8 mouse cellular contexts compared by ENCODE assay signal in genomic region chr8:85700751-85701351, GRCm38 (mm10). TPM values are rescaled to one million over a fixed set of nuclear protein-coding genes. Genes with fewer than 3 reads are reported as not detected.
DNase-seq lines count a peak whose midpoint lies in the region; ATAC-seq and TF ChIP-seq lines count a peak whose summit lies in the region.

TSS of gene Neto2 (minus strand) at chr8:85700924.

- no peak for TF ChIP-seq EP300 in ES-Bruce4 (IDR thresholded peaks at IDR 0.05; ENCODE audit: insufficient read depth, low read depth, low read length)

- peak within 1 kb of the TSS; percentile 79 for H3K4me2 ChIP-seq in forebrain, postnatal 0 days (ENCODE audit: low read depth)
- peak within 1 kb of the TSS; percentile 100 for H3K4me2 ChIP-seq in lung, embryonic 16.5 days (ENCODE audit: low read depth, low read length)

- no peak for TF ChIP-seq CTCF in ES-Bruce4 (IDR thresholded peaks at IDR 0.05; ENCODE audit: low read depth, low read length)
- no peak for TF ChIP-seq CTCF in cerebellum, adult 2 months (IDR thresholded peaks at IDR 0.05; ENCODE audit: borderline replicate concordance, insufficient read depth, low read depth, low read length)
- TF ChIP-seq CTCF in forebrain, postnatal 0 days (IDR thresholded peaks at IDR 0.05; ENCODE audit: low read depth), result no peak

- ATAC-seq in forebrain, postnatal 0 days, result peak; percentile 93
- ATAC-seq in lung, embryonic 16.5 days (ENCODE audit: low read depth), result peak; percentile 93

- H3K4me1 ChIP-seq in ES-Bruce4 (ENCODE audit: control insufficient read depth, insufficient read depth, low read length), result no peaks in the 10 kb centered on the region
- no peaks in the 10 kb centered on the region; the same call in 1 of the 2 replicates for H3K4me1 ChIP-seq in cerebellum, adult 2 months (ENCODE audit: control insufficient read depth, insufficient read depth, low read length)
- H3K4me1 ChIP-seq in forebrain, postnatal 0 days (ENCODE audit: insufficient read depth), result peaks cover 7% of the 10 kb centered on the region; the same call in 1 of the 2 replicates
- H3K4me1 ChIP-seq in hindbrain, embryonic 10.5 days (replicated peaks), result peaks cover 15% of the 10 kb centered on the region; the same call in 1 of the 2 replicates
- peaks cover 5% of the 10 kb centered on the region for H3K4me1 ChIP-seq in lung, embryonic 16.5 days (replicated peaks; ENCODE audit: control insufficient read depth, insufficient read depth, low read length)

- DNase-seq in cerebellum, adult 2 months, result peak; percentile 84 to 87
- DNase-seq in forebrain, postnatal 0 days, result peak; percentile 95
- DNase-seq in hindbrain, embryonic 10.5 days (ENCODE audit: low spot score), result peak; percentile 78
- peak; percentile 73 for DNase-seq in layer of hippocampus, adult 9-11 months
- peak; percentile 47 for DNase-seq in ovary, postnatal 10 days (ENCODE audit: low spot score)
- DNase-seq in thymus, postnatal 0 days (ENCODE audit: low spot score), result peak; percentile 88

- 0 out of 2 replicates have a peak, but pooled peaks cover 6% of the 10 kb centered on the region for H3K9me3 ChIP-seq in ES-Bruce4 (replicated peaks; ENCODE audit: control insufficient read depth, insufficient read depth, low read length, poor library complexity, severe bottlenecking)
- H3K9me3 ChIP-seq in forebrain, postnatal 0 days (ENCODE audit: low read length), result no peaks in the 10 kb centered on the region
- no peaks in the 10 kb centered on the region for H3K9me3 ChIP-seq in hindbrain, embryonic 10.5 days
- H3K9me3 ChIP-seq in lung, embryonic 16.5 days (ENCODE audit: control insufficient read depth, low read length), result no peaks in the 10 kb centered on the region

- H3K4me3 ChIP-seq in ES-Bruce4 (ENCODE audit: low read depth, low read length), result peak within 1 kb of the TSS; percentile 45
- H3K4me3 ChIP-seq in cerebellum, adult 2 months (replicated peaks; ENCODE audit: insufficient read depth, low read depth, low read length), result peak within 1 kb of the TSS; percentile 76
- H3K4me3 ChIP-seq in forebrain, postnatal 0 days (ENCODE audit: low read depth, low read length), result peak within 1 kb of the TSS; percentile 73
- H3K4me3 ChIP-seq in hindbrain, embryonic 10.5 days, result peak within 1 kb of the TSS; percentile 74
- H3K4me3 ChIP-seq in lung, embryonic 16.5 days (ENCODE audit: low read length), result peak within 1 kb of the TSS; percentile 74

- no peaks in the 10 kb centered on the region for H3K36me3 ChIP-seq in ES-Bruce4 (ENCODE audit: control insufficient read depth, insufficient read depth, low read length, poor library complexity, severe bottlenecking)
- H3K36me3 ChIP-seq in forebrain, postnatal 0 days (ENCODE audit: insufficient read depth), result no peaks in the 10 kb centered on the region
- no peaks in the 10 kb centered on the region for H3K36me3 ChIP-seq in hindbrain, embryonic 10.5 days
- H3K36me3 ChIP-seq in lung, embryonic 16.5 days (ENCODE audit: control insufficient read depth, insufficient read depth, low read length), result no peaks in the 10 kb centered on the region

- no peak for TF ChIP-seq POLR2A in ES-Bruce4 (IDR thresholded peaks at IDR 0.05; ENCODE audit: insufficient read depth, low read length)
- TF ChIP-seq POLR2A in cerebellum, adult 2 months (IDR thresholded peaks at IDR 0.05; ENCODE audit: borderline replicate concordance, insufficient read depth, low read length), result peak; percentile 57; the same call in 1 of the 2 replicates

- peaks cover 24% of the 10 kb centered on the region for H3K27me3 ChIP-seq in ES-Bruce4 (ENCODE audit: control insufficient read depth, insufficient read depth, low read length, poor library complexity, severe bottlenecking)
- no peaks in the 10 kb centered on the region for H3K27me3 ChIP-seq in cerebellum, adult 2 months (ENCODE audit: control insufficient read depth, insufficient read depth, low read length)
- H3K27me3 ChIP-seq in forebrain, postnatal 0 days (ENCODE audit: insufficient read depth, low read length), result no peaks in the 10 kb centered on the region; the same call in 1 of the 2 replicates
- peaks cover 28% of the 10 kb centered on the region for H3K27me3 ChIP-seq in hindbrain, embryonic 10.5 days (ENCODE audit: insufficient read depth, poor library complexity, severe bottlenecking)
- H3K27me3 ChIP-seq in lung, embryonic 16.5 days (ENCODE audit: control insufficient read depth, insufficient read depth, low read depth, low read length), result peaks cover 14% of the 10 kb centered on the region

- H3K9ac ChIP-seq in ES-Bruce4 (ENCODE audit: low read depth, poor library complexity, severe bottlenecking), result peak within 1 kb of the TSS; percentile 80
- peak within 1 kb of the TSS; percentile 95 for H3K9ac ChIP-seq in forebrain, postnatal 0 days
- peak within 1 kb of the TSS; percentile 81 for H3K9ac ChIP-seq in lung, embryonic 16.5 days (ENCODE audit: low read length)

- no peak within 1 kb of the TSS for H3K27ac ChIP-seq in ES-Bruce4 (ENCODE audit: insufficient read depth, low read length)
- H3K27ac ChIP-seq in cerebellum, adult 2 months (ENCODE audit: insufficient read depth, low read length), result peak within 1 kb of the TSS; percentile 74
- H3K27ac ChIP-seq in forebrain, postnatal 0 days (ENCODE audit: low read depth, low read length), result peak within 1 kb of the TSS; percentile 97
- peak within 1 kb of the TSS; percentile 98 for H3K27ac ChIP-seq in hindbrain, embryonic 10.5 days
- H3K27ac ChIP-seq in lung, embryonic 16.5 days (ENCODE audit: low read length), result 0 out of 2 replicates have a peak within 1 kb of the TSS, but pooled peaks have one; percentile 46

- WGBS in cerebellum, adult 2 months, result under 1% methylated on average over 64 of the region's 65 CpGs
- 3% methylated on average over 56 of the region's 65 CpGs for WGBS in forebrain, postnatal 0 days
- WGBS in hindbrain, embryonic 10.5 days, result 5% methylated on average over 65 of the region's 65 CpGs
- 7% methylated on average over 50 of the region's 65 CpGs for WGBS in lung, embryonic 16.5 days

RNA-seq across cellular contexts. Expression of gene Neto2, which starts in this region (rescaled TPM):
- 2.1 and 2.6 TPM in 2 replicates for polyA plus RNA-seq in ES-Bruce4 (2011; ENCODE audit: insufficient read depth, insufficient read length, low read depth, missing spikeins)
- 37.8 and 42.7 TPM in 2 replicates for polyA plus RNA-seq in cerebellum, adult 2 months (2012; rRNA removed)
- 186 and 225 TPM in 2 replicates for total RNA-seq in forebrain, postnatal 0 days (2014; rRNA removed)
- 65.3 and 71.4 TPM in 2 replicates for polyA plus RNA-seq in forebrain, postnatal 0 days (2015; fragmentation: Nextera tagmentation; extraction: Ambion mirVana)
- polyA plus RNA-seq in hindbrain, embryonic 10.5 days (2016; fragmentation: Nextera tagmentation; extraction: Ambion mirVana), result 17.9 and 18.3 TPM in 2 replicates
- 4.5 and 4.8 TPM in 2 replicates for polyA plus RNA-seq in lung, embryonic 16.5 days (2015; fragmentation: Nextera tagmentation; extraction: Ambion mirVana)
- polyA plus RNA-seq in thymus, postnatal 0 days (2015; fragmentation: Nextera tagmentation; extraction: Ambion mirVana), result 3.3 and 3.6 TPM in 2 replicates
